Mouse (Mus musculus) lung, adult 2 months (tissue): ENCODE results near the gene Gpsm2. TPM values are rescaled to one million over a fixed set of nuclear protein-coding genes. Genes with fewer than 3 reads are reported as not detected.

Source experiments
- DNase-seq: peaks from one replicate; pipeline ENCODE4 v3.0.0; 2022
- H3K4me1 ChIP-seq: fragments of 200-500 bp; 2 replicates; pipeline ENCODE4 v1.6.1; 2011; ENCODE audit warnings: low read length; ENCODE audit not compliant: control insufficient read depth, insufficient read depth
- H3K4me3 ChIP-seq: fragments of 200-500 bp; replicated peaks from 2 replicates; pipeline ENCODE3; 2011; ENCODE audit warnings: low read depth, mild to moderate bottlenecking, control low read depth, low read length; ENCODE audit errors: extremely low read depth
- CTCF ChIP-seq: fragments of 200-500 bp; IDR thresholded peaks from 2 replicates; pipeline ENCODE4 v1.5.1; 2011; ENCODE audit warnings: mild to moderate bottlenecking, low read length, control low read depth; ENCODE audit not compliant: insufficient read depth
- POLR2A ChIP-seq: fragments of 200-500 bp; IDR thresholded peaks from 2 replicates; pipeline ENCODE4 v1.6.1; 2011; ENCODE audit warnings: low read depth, mild to moderate bottlenecking, control low read depth, low read length, borderline replicate concordance; ENCODE audit errors: extremely low read depth
- WGBS: fragments of 180-500 bp; shearing (Covaris S2); methylation state at CpG from one replicate; pipeline ENCODE4 v1.1.7; 2018; 5-methylcytosine and 5-hydroxymethylcytosine counted together
- polyA plus RNA-seq: library from polyadenylated mRNA; depleted of rRNA; stranded (reverse); fragments of >200 nt; gene quantifications from 2 replicates; pipeline ENCODE4 v1.2.3, GENCODE M21; 2012

The Gpsm2 gene
- polyA plus RNA-seq, 1 experiment = 5.1 TPM

- Histone ChIP-seq H3K4me3 (no peak overlapping the region), H3K4me1 (no peaks in the 10 kb centered on the region)
- TF ChIP-seq CTCF (no peak), POLR2A (no peak)
- WGBS = 84% methylated on average over 3 of the region's 3 CpGs
- DNase-seq = no peak
These were observed 15.7 kb upstream of the Gpsm2 start for GRCm38 (mm10) chr3:108737761-108738160.

DNA sequence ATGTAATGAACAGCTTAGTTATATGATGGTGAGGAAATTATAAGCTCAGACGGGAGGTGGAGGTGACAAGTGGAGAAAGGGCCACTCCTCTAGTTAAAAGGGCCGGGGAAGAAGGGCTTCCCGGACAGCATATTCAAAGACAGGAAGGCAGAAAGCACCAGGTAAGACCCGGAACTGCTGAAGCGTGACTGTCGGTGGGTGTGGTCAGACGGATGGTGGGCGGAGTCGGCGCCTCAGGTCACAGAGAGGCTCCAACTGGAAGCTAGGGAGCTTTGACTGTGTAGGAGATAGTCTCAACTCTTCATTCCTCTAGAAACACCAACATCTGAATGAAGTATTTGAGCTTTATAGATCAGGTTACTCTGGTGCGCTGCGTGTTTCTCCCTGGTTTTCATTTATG lies 8.2 kb upstream of the Gpsm2 start:
- DNase-seq = peak; percentile 36
- no peaks in the 10 kb centered on the region for H3K4me1 ChIP-seq
- peak overlapping the region; percentile 13 for H3K4me3 ChIP-seq
- no peak for TF ChIP-seq POLR2A
- no peak for TF ChIP-seq CTCF
- 42% methylated on average over 12 of the region's 12 CpGs for WGBS

- Histone ChIP-seq H3K4me3 (no peak overlapping the region), H3K4me1 (no peaks in the 10 kb centered on the region)
- no peak for DNase-seq
- no peak for TF ChIP-seq CTCF
- no peak for TF ChIP-seq POLR2A
- 72% methylated on average over 3 of the region's 3 CpGs for WGBS
These were observed 5.7 kb upstream of the Gpsm2 start for GRCm38 (mm10) chr3:108727776-108728175.

DNA sequence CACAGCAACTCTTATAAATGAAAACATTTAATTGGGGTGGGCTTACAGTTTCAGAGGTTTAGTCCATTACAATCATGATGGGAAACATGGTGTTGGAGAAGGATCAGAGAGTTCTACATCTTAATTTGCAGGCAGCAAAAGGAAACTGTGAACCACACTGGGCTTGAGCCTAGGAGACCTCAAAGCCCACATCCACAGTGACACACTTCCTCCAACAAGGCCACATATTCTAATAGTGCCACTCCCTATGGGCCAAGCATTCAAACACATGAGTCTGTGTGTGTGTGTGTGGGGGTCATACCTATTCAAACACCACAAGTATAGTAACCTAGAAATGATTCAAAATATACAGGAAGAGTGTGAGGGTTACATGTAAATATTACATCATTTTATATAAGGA lies 5.2 kb upstream of the Gpsm2 start:
- TF ChIP-seq CTCF (no peak), POLR2A (no peak)
- H3K4me3 ChIP-seq = no peak overlapping the region
- H3K4me1 ChIP-seq = 0 out of 2 replicates have a peak, but pooled peaks cover 3% of the 10 kb centered on the region
- no peak for DNase-seq

- WGBS = 82% methylated on average over 7 of the region's 7 CpGs
- no peak for DNase-seq
- Histone ChIP-seq H3K4me3 (no peak overlapping the region), H3K4me1 (0 out of 2 replicates have a peak, but pooled peaks cover 3% of the 10 kb centered on the region)
- TF ChIP-seq CTCF (no peak), POLR2A (no peak)
These were observed 4.3 kb upstream of the Gpsm2 start for GRCm38 (mm10) chr3:108726413-108726812.

GRCm38 (mm10) chr3:108721076-108721991 lies 775 bp downstream of the Gpsm2 start:
- WGBS = 3% methylated on average over 43 of the region's 44 CpGs
- DNase-seq = peak; percentile 39
- TF ChIP-seq POLR2A = no peak
- 0 out of 2 replicates have a peak, but pooled peaks have one; percentile 5 for TF ChIP-seq CTCF
- Histone ChIP-seq H3K4me3 (peak overlapping the region; percentile 70), H3K4me1 (peaks cover 5% of the 10 kb centered on the region)

DNA sequence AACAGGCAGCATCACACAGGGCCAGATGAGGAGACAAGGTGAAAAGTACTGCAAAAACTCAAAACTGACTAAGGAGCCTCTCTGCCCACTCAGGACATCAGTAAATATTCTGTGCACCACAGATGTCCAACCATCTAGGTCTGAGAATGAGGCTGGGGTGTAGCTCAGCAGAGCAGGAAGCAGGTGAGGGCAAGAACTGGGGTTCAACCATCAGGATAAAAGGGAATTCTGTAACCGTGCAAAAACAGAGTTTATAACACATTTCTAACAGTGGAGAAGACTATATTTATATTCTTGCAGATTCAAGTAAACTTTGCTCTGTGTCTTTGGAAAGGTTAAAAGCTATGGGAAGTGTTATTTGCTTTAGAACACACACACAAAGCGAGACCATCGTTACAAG lies 2.3 kb downstream of the Gpsm2 start:
- 64% methylated on average over 3 of the region's 3 CpGs for WGBS
- H3K4me1 ChIP-seq = peaks cover 5% of the 10 kb centered on the region
- no peak for TF ChIP-seq POLR2A
- TF ChIP-seq CTCF = no peak

GRCm38 (mm10) chr3:108719357-108719756 lies 2.8 kb downstream of the Gpsm2 start:
- no peak for DNase-seq
- Histone ChIP-seq H3K4me1 (peaks cover 5% of the 10 kb centered on the region), H3K4me3 (no peak overlapping the region)
- WGBS = 68% methylated on average over 2 of the region's 2 CpGs
- TF ChIP-seq CTCF = no peak
- no peak for TF ChIP-seq POLR2A

More for the DNA sequence above, 2.3 kb downstream of the Gpsm2 start:
- DNase-seq = no peak
- H3K4me3 ChIP-seq = no peak overlapping the region

GRCm38 (mm10) chr3:108717896-108718502 lies 4.1 kb downstream of the Gpsm2 start:
- H3K4me1 ChIP-seq = peaks cover 8% of the 10 kb centered on the region
- 53% methylated on average over 3 of the region's 3 CpGs for WGBS
- DNase-seq = no peak
- TF ChIP-seq POLR2A (no peak), CTCF (no peak)
- no peak overlapping the region for H3K4me3 ChIP-seq
